In genomic region chr2:19429031-19429430, GRCm38 (mm10) we compare ENCODE assay signal across 10 mouse cellular contexts. TPM values are rescaled to one million over a fixed set of nuclear protein-coding genes. Genes with fewer than 3 reads are reported as not detected.
DNase-seq lines count a peak whose midpoint lies in the region; ATAC-seq lines count a peak whose summit lies in the region.
"Had no signal": no experiment of that assay in that cellular context is flagged by ENCODE, and none has a peak within 500 bp of the region (broad histone marks: within the 10 kb centered on the region; RNA-seq: fewer than 3 reads in every experiment).

No protein-coding gene starts in this region.

- no peak overlapping the region for H3K27ac ChIP-seq in liver, embryonic 12.5 days
- H3K27ac ChIP-seq: liver, embryonic 15.5 days; stomach, embryonic 15.5 days had no signal

- no peaks in the 10 kb centered on the region for H3K9me3 ChIP-seq in liver, embryonic 12.5 days (replicated peaks)
- H3K9me3 ChIP-seq: liver, embryonic 15.5 days; stomach, embryonic 15.5 days had no signal

- ATAC-seq in liver, embryonic 12.5 days, result no peak
- peak; percentile 77 for ATAC-seq in granulocyte monocyte progenitor cell, adult 5-6 weeks (replicated peaks; ENCODE audit: poor library complexity, severe bottlenecking)
- no peak for ATAC-seq in monocyte, adult 5-6 weeks (replicated peaks; ENCODE audit: insufficient number of reproducible peaks, low FRiP score, low TSS enrichment, poor library complexity, severe bottlenecking)

- H3K36me3 ChIP-seq in liver, embryonic 12.5 days, result no peaks in the 10 kb centered on the region
- H3K36me3 ChIP-seq: liver, embryonic 15.5 days; stomach, embryonic 15.5 days had no signal

- no peak overlapping the region for H3K9ac ChIP-seq in liver, embryonic 12.5 days
- H3K9ac ChIP-seq: liver, embryonic 15.5 days; stomach, embryonic 15.5 days had no signal

- no peaks in the 10 kb centered on the region for H3K4me1 ChIP-seq in liver, embryonic 12.5 days
- H3K4me1 ChIP-seq: liver, embryonic 15.5 days had no signal

- peaks cover 71% of the 10 kb centered on the region for H3K27me3 ChIP-seq in liver, embryonic 12.5 days (replicated peaks)

- DNase-seq in liver, result peak; percentile 58
- DNase-seq in adrenal gland, postnatal 10 days, result peak; percentile 80
- peak; percentile 38 to 54 for DNase-seq in lung, postnatal 4 days
- DNase-seq in layer of hippocampus, postnatal 25 days (ENCODE audit: extremely low spot score in 1 of 2, low spot score in 1 of 2), result no peak
- DNase-seq in cerebellum, adult 9-10 months, result no peak

- H3K4me3 ChIP-seq in liver, embryonic 12.5 days, result no peak overlapping the region
- H3K4me3 ChIP-seq: liver, embryonic 15.5 days had no signal

- no peak overlapping the region for H3K4me2 ChIP-seq in liver, embryonic 12.5 days
- H3K4me2 ChIP-seq: liver, embryonic 15.5 days; stomach, embryonic 15.5 days had no signal

- WGBS in liver, embryonic 12.5 days (ENCODE audit: insufficient replicate concordance), result 9% methylated on average over 10 of the region's 10 CpGs

RNA-seq across cellular contexts. Expression of gene Ptf1a, which starts 16.4 kb away (rescaled TPM):
- not detected in 2 replicates for polyA plus RNA-seq in liver, embryonic 12.5 days (2016; fragmentation: Nextera tagmentation; extraction: Ambion mirVana)
- not detected for total RNA-seq in adrenal gland, postnatal 10 days (2021)
- total RNA-seq in granulocyte monocyte progenitor cell, adult 5-6 weeks (2014; fragmentation: Nextera tagmentation), result not detected in 2 replicates
- not detected in 2 replicates for total RNA-seq in granulocyte monocyte progenitor cell, adult 5-6 weeks (2017)
- not detected in 3 replicates for total RNA-seq in monocyte, adult 5-6 weeks (2017)
- not detected for total RNA-seq in layer of hippocampus, postnatal 25 days (2021)
- polyA plus RNA-seq: liver, embryonic 15.5 days had no signal

RNA-seq across cellular contexts. Expression of gene Msrb2, which starts 57.8 kb away (rescaled TPM):
- polyA plus RNA-seq in liver, embryonic 12.5 days (2016; fragmentation: Nextera tagmentation; extraction: Ambion mirVana), result 10.3 and 11.2 TPM in 2 replicates
- 10 to 100 TPM; 25.2 to 27.6 TPM for total RNA-seq in adrenal gland, postnatal 10 days (2021)
- 16.0 and 26.1 TPM in 2 replicates for total RNA-seq in granulocyte monocyte progenitor cell, adult 5-6 weeks (2014; fragmentation: Nextera tagmentation)
- total RNA-seq in granulocyte monocyte progenitor cell, adult 5-6 weeks (2017), result 12.0 and 14.6 TPM in 2 replicates
- total RNA-seq in monocyte, adult 5-6 weeks (2017), result 2.3 to 5.5 TPM (median 5.4 TPM) in 3 replicates
- total RNA-seq in layer of hippocampus, postnatal 25 days (2021), result 10 to 100 TPM; 23.5 to 29.4 TPM

Comparison
In these comparisons a context has a peak if more than half of its experiments do, and no peak if none do; other contexts are left out.
1. DNase-seq: peak in liver (single experiment), adrenal gland, postnatal 10 days (single experiment) and lung, postnatal 4 days (2 of 2); none in layer of hippocampus, postnatal 25 days (0 of 2) and cerebellum, adult 9-10 months (single experiment).